Mouse (Mus musculus) forebrain, embryonic 10.5 days (tissue): ENCODE data around the gene Gm44511. TPM values are rescaled to one million over a fixed set of nuclear protein-coding genes. Genes with fewer than 3 reads are reported as not detected.
"Not testable (repeated sequence)": the region's sequence is repeated elsewhere in the genome, so short reads cannot be mapped to it uniquely, and the experiment has no call there.

Experiments
- DNase-seq: peaks from one replicate; pipeline ENCODE4 v3.0.0-alpha.2; 2017; ENCODE audit warnings: low spot score; ENCODE audit errors: extremely low spot score
- H3K27ac ChIP-seq: fragments of 300-500 bp; sonication (generic); 2 replicates; pipeline ENCODE4 v1.5.1; 2016; ENCODE audit warnings: mild to moderate bottlenecking
- H3K27me3 ChIP-seq: fragments of 300-500 bp; sonication (generic); 2 replicates; pipeline ENCODE4 v1.6.1; 2016; ENCODE audit warnings: mild to moderate bottlenecking; ENCODE audit not compliant: poor library complexity, severe bottlenecking
- H3K36me3 ChIP-seq: fragments of 300-500 bp; sonication (generic); replicated peaks from 2 replicates; pipeline ENCODE4 v1.6.1; 2016; ENCODE audit warnings: mild to moderate bottlenecking, moderate library complexity
- H3K4me1 ChIP-seq: fragments of 300-500 bp; sonication (generic); 2 replicates; pipeline ENCODE4 v1.6.1; 2016
- H3K4me3 ChIP-seq: fragments of 300-500 bp; sonication (generic); 2 replicates; pipeline ENCODE4 v1.5.1; 2016; ENCODE audit warnings: mild to moderate bottlenecking, moderate library complexity
- H3K9me3 ChIP-seq: fragments of 300-500 bp; sonication (generic); 2 replicates; pipeline ENCODE4 v1.6.1; 2016; ENCODE audit warnings: mild to moderate bottlenecking, moderate library complexity
- WGBS: fragments of 180-500 bp; shearing (Covaris S2); methylation state at CpG from one replicate; pipeline ENCODE4 v1.1.7; 2016; 5-methylcytosine and 5-hydroxymethylcytosine counted together
- polyA plus RNA-seq: library from polyadenylated mRNA; unstranded; fragments of >200 nt; fragmentation: Nextera tagmentation; extraction: Ambion mirVana; gene quantifications from 2 replicates; pipeline ENCODE4 v1.2.1, GENCODE M21; 2016

Gm44511 gene
- polyA plus RNA-seq, 1 experiment from 2014 or later, result not detected

DNA sequence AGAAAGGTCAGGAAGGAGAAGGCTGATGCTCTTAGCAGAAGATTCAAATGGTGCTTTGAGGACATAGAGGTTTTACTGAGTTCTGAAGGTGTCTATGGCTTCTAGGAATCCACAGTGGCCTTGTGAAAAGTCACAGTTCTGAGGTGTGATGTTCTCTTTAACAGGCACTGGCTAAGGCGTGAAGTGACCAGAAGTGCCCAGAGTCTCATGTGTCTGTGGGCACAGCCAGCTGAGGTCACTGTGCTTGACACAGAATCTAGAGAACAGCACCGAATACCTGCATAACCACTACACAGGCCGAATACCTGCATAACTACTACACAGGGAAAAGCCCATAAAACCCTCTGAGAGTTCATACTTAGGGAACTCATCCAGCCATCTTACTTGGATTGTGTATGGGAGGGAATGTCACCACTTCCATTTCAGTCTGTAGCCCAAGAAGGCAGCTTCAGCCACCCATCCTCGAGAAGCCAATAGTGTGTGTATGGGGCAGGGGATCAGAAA is 35.6 kb downstream of the Gm44511 start:
- not testable (repeated sequence) for H3K4me3 ChIP-seq

GRCm38 (mm10) chr6:128789115-128789514 is 37.0 kb downstream of the Gm44511 start, which contains the start of gene Klrb1c:
Klrb1c (minus strand) TSS chr6:128789215.
- Histone ChIP-seq H3K4me1 (no peaks in the 10 kb centered on the region), H3K36me3 (no peaks in the 10 kb centered on the region), H3K4me3 (no peak within 1 kb of the TSS), H3K27me3 (no peaks in the 10 kb centered on the region), H3K27ac (no peak within 1 kb of the TSS), H3K9me3 (no peaks in the 10 kb centered on the region)
- no peak for DNase-seq
- WGBS, result 86% methylated on average over 2 of the region's 2 CpGs

More for the DNA sequence above, 35.6 kb downstream of the Gm44511 start:
- not testable (repeated sequence) for H3K9me3 ChIP-seq, DNase-seq, H3K36me3 ChIP-seq, H3K27me3 ChIP-seq, H3K4me1 ChIP-seq, H3K27ac ChIP-seq
- WGBS, result 91% methylated on average over 4 of the region's 4 CpGs

DNA sequence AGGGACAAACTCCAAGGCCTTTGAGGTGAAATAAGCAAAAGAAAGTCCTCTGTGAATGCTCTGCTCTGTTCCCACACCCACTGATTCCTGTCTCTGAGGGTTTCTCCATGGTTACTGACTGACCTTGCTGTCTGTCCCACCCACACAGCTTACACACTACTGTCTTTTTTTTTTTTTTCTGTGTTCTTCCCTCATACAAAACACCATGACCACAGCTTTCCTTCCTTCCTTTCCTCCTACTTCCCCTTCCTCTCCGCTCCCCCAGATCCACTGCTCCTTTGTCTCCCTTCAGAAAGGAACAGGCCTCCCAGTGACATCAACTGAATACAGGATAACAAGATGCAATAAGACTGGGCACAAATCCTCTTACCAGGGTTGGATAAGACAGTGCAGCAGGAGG is 37.6 kb downstream of the Gm44511 start:
- Histone ChIP-seq H3K4me1 (no peaks in the 10 kb centered on the region), H3K27ac (no peak overlapping the region), H3K36me3 (no peaks in the 10 kb centered on the region), H3K9me3 (no peaks in the 10 kb centered on the region), H3K4me3 (no peak overlapping the region), H3K27me3 (no peaks in the 10 kb centered on the region)
- WGBS, result 72% methylated on average over 1 of the region's 1 CpGs
- DNase-seq, result no peak

GRCm38 (mm10) chr6:128786396-128786795 is 39.7 kb downstream of the Gm44511 start:
- not testable (repeated sequence) for H3K27ac ChIP-seq, DNase-seq, H3K27me3 ChIP-seq, H3K36me3 ChIP-seq, H3K9me3 ChIP-seq, H3K4me3 ChIP-seq, H3K4me1 ChIP-seq
- WGBS, result 89% methylated on average over 1 of the region's 1 CpGs

GRCm38 (mm10) chr6:128769481-128770253 is 56.4 kb downstream of the Gm44511 start:
- Histone ChIP-seq H3K27ac (0 out of 2 replicates have a peak overlapping the region, but pooled peaks have one; percentile 25), H3K4me3 (no peak overlapping the region)
- peak; percentile 30 for DNase-seq

DNA sequence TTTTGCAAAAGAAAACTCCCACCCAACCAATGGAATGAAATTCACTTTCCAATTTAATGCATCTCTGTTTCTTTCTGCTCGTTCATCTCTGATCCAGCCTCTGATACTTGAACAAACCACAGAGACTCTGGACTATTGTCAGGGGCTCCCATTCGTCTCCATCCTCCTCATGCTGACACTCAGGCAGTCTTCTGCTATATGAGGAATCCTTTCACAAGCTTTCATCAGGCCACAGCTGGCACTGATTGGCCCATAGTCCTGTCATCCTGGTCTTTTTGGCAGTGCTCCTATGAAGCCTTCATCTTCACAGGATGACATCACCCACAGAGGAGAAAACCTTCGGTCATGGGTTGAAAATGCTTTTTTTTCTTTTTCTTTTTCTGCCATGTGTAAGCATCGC is 58.1 kb downstream of the Gm44511 start:
- Histone ChIP-seq H3K27me3 (no peaks in the 10 kb centered on the region), H3K9me3 (peaks cover 3% of the 10 kb centered on the region; the same call in 1 of the 2 replicates), H3K36me3 (no peaks in the 10 kb centered on the region), H3K27ac (no peak overlapping the region), H3K4me3 (no peak overlapping the region), H3K4me1 (peaks cover 23% of the 10 kb centered on the region)
- 87% methylated on average over 4 of the region's 4 CpGs for WGBS
- no peak for DNase-seq

More at GRCm38 (mm10) chr6:128769481-128770253, 56.4 kb downstream of the Gm44511 start:
- 80% methylated on average over 10 of the region's 10 CpGs for WGBS
- Histone ChIP-seq H3K27me3 (no peaks in the 10 kb centered on the region), H3K36me3 (no peaks in the 10 kb centered on the region), H3K9me3 (peaks cover 15% of the 10 kb centered on the region; the same call in 1 of the 2 replicates), H3K4me1 (peaks cover 14% of the 10 kb centered on the region)

DNA sequence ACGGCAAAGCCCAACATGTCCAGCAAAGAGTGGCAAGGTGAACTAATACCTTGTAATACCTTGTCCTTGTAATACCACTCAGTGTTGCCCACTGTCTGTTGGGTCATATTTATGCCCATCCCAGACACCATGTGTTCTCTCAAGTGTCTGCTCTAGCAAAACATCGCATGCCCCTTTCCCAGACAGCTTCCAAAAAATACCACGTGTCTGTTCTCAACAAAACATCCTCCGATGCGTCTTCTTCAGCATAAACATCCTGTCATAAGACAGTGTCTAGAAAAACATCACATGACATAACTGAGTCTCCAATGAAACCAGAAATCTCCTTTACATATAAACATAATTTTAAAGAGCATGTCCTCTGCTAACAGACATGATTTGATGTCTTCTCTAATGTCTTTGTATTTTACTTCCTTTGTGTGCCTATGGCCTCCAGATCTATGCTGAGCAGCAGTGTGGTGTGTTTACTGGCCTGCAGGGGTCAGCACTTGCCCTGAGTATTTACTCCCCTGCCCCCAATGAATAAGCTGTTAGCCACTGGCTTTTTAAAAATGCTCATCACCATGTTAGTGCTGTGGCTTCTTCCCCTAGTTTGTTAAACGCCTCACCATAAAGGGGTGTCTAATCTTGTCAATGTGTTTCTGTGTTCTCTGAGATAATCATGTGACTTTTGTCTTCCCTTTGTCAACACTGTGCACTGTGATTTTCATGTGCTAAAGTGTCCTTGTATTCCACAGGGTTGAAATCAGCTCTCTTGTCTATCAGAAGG is 59.4 kb downstream of the Gm44511 start:
- H3K27ac ChIP-seq, H3K9me3 ChIP-seq, H3K27me3 ChIP-seq, H3K4me3 ChIP-seq, H3K36me3 ChIP-seq: not testable (repeated sequence)
- WGBS, result 70% methylated on average over 6 of the region's 6 CpGs
- H3K4me1 ChIP-seq, result peaks cover 25% of the 10 kb centered on the region
- peak; percentile 48 for DNase-seq

DNA sequence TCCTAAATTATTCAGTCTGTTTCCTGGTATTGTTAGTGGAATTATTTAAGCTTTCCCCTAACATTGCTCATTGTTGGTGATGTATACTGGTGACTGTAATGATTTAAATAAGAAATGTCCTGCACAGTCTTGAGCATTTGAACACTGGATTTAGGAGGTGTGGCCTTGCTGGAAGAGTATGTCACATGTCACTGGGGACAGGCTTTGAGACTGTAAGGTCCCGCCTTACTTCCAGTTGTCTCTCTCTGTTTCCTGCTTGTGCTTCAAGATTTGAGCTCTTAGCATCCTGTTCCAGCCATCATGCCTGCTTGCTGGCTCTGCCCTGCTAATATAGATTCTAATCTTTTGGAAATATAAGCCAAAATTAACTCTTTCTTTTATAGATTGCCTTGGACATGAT is 60.9 kb downstream of the Gm44511 start:
- Histone ChIP-seq H3K36me3 (no peaks in the 10 kb centered on the region), H3K4me3 (no peak overlapping the region), H3K4me1 (peaks cover 27% of the 10 kb centered on the region), H3K9me3 (no peaks in the 10 kb centered on the region), H3K27ac (no peak overlapping the region), H3K27me3 (no peaks in the 10 kb centered on the region)
- DNase-seq, result no peak
- 92% methylated on average over 1 of the region's 1 CpGs for WGBS

GRCm38 (mm10) chr6:128764598-128764997 is 61.5 kb downstream of the Gm44511 start:
- Histone ChIP-seq H3K27ac (peak overlapping the region; percentile 62; the same call in 1 of the 2 replicates), H3K27me3 (no peaks in the 10 kb centered on the region), H3K4me1 (peaks cover 23% of the 10 kb centered on the region), H3K4me3 (peak overlapping the region; percentile 60), H3K36me3 (no peaks in the 10 kb centered on the region), H3K9me3 (no peaks in the 10 kb centered on the region)
- no peak for DNase-seq
- 25% methylated on average over 5 of the region's 5 CpGs for WGBS

GRCm38 (mm10) chr6:128763736-128764523 is 62.2 kb downstream of the Gm44511 start:
- H3K4me1 ChIP-seq, result peaks cover 27% of the 10 kb centered on the region
- no peaks in the 10 kb centered on the region for H3K27me3 ChIP-seq
- peak; percentile 96 for DNase-seq
- no peaks in the 10 kb centered on the region for H3K9me3 ChIP-seq
- WGBS, result 2% methylated on average over 30 of the region's 30 CpGs
- no peaks in the 10 kb centered on the region for H3K36me3 ChIP-seq
- peak overlapping the region; percentile 77 for H3K27ac ChIP-seq
- peak overlapping the region; percentile 60 for H3K4me3 ChIP-seq

GRCm38 (mm10) chr6:128762892-128763670 is 63.0 kb downstream of the Gm44511 start:
- not testable (repeated sequence) for H3K9me3 ChIP-seq, DNase-seq, H3K27me3 ChIP-seq, H3K36me3 ChIP-seq
- WGBS, result 75% methylated on average over 10 of the region's 10 CpGs
- Histone ChIP-seq H3K4me1 (peaks cover 27% of the 10 kb centered on the region), H3K4me3 (peak overlapping the region; percentile 60), H3K27ac (peak overlapping the region; percentile 77; the same call in 1 of the 2 replicates)

DNA sequence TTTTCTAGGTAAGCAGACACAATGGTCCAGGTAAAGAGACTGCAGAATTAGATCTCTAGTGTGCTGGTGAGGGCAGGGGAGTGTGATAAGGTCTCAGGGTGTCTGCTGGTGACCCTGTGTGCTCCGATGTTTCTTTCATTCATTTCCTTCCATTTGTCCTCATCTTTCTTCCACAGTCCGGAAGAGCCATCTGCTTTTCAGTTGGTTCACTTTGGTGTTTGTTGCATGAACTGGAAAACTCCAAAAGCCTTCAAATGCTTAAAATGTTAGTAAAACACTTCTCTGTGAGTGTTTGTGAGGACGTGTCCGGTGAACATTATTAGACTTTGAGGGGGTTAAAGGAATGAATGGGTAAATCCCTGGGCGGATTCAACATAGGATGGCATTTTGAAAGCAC is 65.0 kb downstream of the Gm44511 start:
- 44% methylated on average over 5 of the region's 5 CpGs for WGBS
- H3K27me3 ChIP-seq, result no peaks in the 10 kb centered on the region
- no peak for DNase-seq
- H3K4me3 ChIP-seq, result peak overlapping the region; percentile 62
- H3K36me3 ChIP-seq, result no peaks in the 10 kb centered on the region
- peaks cover 22% of the 10 kb centered on the region for H3K4me1 ChIP-seq
- peak overlapping the region; percentile 79; the same call in 1 of the 2 replicates for H3K27ac ChIP-seq
- no peaks in the 10 kb centered on the region for H3K9me3 ChIP-seq
